Mouse (Mus musculus): ENCODE measurements around the gene Dnajc16.
A peak's percentile ranks its signal among the peaks of the same experiment; 100 is the strongest.

Dnajc16 gene

DNA sequence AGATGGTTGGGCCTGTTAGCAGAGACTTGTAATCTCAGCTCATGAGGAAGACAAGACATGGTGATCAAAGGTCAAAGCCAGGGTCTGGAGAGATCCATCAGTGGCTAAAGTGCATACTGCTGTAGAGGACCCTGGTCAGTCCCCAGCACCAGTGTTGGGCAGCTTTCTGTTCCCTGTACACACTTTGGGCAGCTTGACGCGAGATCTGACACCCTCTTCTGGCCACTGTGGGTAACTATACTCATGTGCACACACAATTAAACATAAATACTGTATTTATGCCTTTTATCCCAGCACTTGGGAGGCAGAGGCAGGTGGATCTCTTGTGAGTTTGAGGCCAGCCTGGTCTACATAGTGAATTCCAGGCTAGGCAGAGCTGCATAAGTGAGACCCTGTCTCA lies 20.2 kb upstream of the Dnajc16 start:
- Histone ChIP-seq H3K4me3 (replicated peaks; ENCODE audit: low read length) (no peak overlapping the region), H3K9me3 (ENCODE audit: low read length) (no peaks in the 10 kb centered on the region), H3K4me1 (replicated peaks; ENCODE audit: low read depth, low read length) (no peaks in the 10 kb centered on the region), H3K27me3 (ENCODE audit: insufficient read depth, low read length) (no peaks in the 10 kb centered on the region), H3K36me3 (ENCODE audit: insufficient read depth, low read length) (peaks cover 98% of the 10 kb centered on the region)
- TF ChIP-seq POU5F1 (IDR thresholded peaks at IDR 0.05; ENCODE audit: borderline replicate concordance, low read length) (no peak), CTCF (conservative IDR thresholded peaks at IDR 0.05; ENCODE audit: low read length) (peak; percentile 18), NANOG (IDR thresholded peaks at IDR 0.05; ENCODE audit: borderline replicate concordance, low read length) (no peak)

DNA sequence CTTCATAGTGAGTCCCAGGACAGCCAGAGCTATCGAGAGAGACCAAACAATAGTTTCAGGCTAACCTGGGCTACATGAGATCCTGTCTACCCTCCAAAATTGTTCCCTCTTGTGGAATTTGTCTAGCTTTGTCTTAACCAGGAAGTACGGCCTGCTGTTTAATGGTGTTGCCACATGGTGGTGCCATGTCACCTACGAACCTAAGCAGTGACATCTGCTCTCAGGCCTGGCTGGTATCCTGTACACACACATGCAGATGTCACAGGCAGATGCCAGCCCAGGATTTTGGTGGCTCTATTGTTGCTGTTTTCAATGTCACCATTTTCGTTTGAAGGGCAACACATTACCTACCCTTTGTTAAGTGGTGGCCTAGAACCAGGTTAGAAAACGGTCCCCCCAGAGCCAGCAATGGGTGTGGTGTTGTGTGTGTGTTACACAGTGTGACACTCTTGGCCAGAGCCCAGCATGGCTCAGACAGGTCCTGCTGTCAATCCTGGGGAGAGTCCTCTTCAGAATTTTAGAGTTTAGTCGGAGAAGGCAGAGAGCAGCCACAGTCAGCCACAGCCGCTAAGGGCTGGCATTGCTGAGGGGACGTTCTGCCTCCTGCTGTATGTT lies 19.2 kb upstream of the Dnajc16 start:
- Histone ChIP-seq H3K27me3 (ENCODE audit: insufficient read depth, low read length) (no peaks in the 10 kb centered on the region), H3K9me3 (ENCODE audit: low read length) (no peaks in the 10 kb centered on the region), H3K4me1 (replicated peaks; ENCODE audit: low read depth, low read length) (no peaks in the 10 kb centered on the region), H3K4me3 (replicated peaks; ENCODE audit: low read length) (no peak overlapping the region), H3K36me3 (ENCODE audit: insufficient read depth, low read length) (peaks cover 99% of the 10 kb centered on the region)
- TF ChIP-seq POU5F1 (IDR thresholded peaks at IDR 0.05; ENCODE audit: borderline replicate concordance, low read length) (no peak), CTCF (conservative IDR thresholded peaks at IDR 0.05; ENCODE audit: low read length) (peak; percentile 40)

DNA sequence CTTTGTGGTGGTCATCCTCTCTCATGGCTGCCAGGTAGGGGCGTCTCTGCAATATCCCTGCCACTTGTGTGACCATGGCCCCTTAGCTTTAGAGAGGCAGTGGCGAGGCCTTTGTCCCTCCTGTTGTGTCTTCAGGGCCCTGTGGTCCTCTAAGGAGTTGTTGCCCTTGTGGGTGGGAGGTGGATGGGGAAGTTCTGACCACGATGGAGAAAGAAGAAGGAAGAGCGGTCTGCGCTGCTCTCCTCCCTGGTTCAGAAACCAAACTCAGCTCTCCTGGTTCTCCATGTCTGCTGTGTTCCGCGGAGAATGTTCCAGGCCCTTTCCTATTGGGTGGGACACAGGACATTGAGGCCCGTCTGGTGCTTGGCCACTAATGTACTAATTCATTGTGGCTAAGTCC lies 15.2 kb upstream of the Dnajc16 start:
- TF ChIP-seq NANOG (IDR thresholded peaks at IDR 0.05; ENCODE audit: borderline replicate concordance, low read length) (no peak), POU5F1 (IDR thresholded peaks at IDR 0.05; ENCODE audit: borderline replicate concordance, low read length) (no peak), CTCF (conservative IDR thresholded peaks at IDR 0.05; ENCODE audit: low read length) (no peak)
- no peak overlapping the region for H3K4me3 ChIP-seq (replicated peaks; ENCODE audit: low read length)
- H3K36me3 ChIP-seq (ENCODE audit: insufficient read depth, low read length): peaks cover 79% of the 10 kb centered on the region
- peaks cover 20% of the 10 kb centered on the region for H3K9me3 ChIP-seq (ENCODE audit: low read length)
- no peaks in the 10 kb centered on the region for H3K4me1 ChIP-seq (replicated peaks; ENCODE audit: low read depth, low read length)
- no peaks in the 10 kb centered on the region for H3K27me3 ChIP-seq (ENCODE audit: insufficient read depth, low read length)

DNA sequence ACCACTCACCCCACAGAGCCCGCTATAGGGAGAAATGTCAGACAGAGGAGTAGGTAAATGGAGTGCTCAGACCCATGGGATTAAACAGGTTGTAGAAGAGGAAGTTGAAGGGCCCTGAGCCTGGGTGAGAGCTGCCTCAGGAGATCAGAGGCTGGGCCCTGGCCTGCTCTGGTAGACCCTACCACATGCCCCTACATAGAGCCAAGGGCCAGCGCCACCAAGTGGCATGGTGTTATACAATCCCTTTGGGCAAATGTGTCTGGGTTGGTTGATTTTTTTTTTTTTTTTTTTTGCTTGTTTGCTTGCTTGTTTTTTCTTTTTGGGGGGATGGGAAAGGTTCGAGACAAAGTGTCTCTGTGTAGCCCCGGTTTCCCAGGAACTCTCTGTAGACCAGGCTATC lies 13.4 kb upstream of the Dnajc16 start:
- H3K4me3 ChIP-seq (replicated peaks; ENCODE audit: low read length): no peak overlapping the region
- H3K4me1 ChIP-seq (replicated peaks; ENCODE audit: low read depth, low read length): no peaks in the 10 kb centered on the region
- H3K9me3 ChIP-seq (ENCODE audit: low read length): peaks cover 20% of the 10 kb centered on the region
- peaks cover 61% of the 10 kb centered on the region for H3K36me3 ChIP-seq (ENCODE audit: insufficient read depth, low read length)
- TF ChIP-seq CTCF (conservative IDR thresholded peaks at IDR 0.05; ENCODE audit: low read length): no peak
- TF ChIP-seq POU5F1 (IDR thresholded peaks at IDR 0.05; ENCODE audit: borderline replicate concordance, low read length): no peak
- no peak for TF ChIP-seq NANOG (IDR thresholded peaks at IDR 0.05; ENCODE audit: borderline replicate concordance, low read length)
- H3K27me3 ChIP-seq (ENCODE audit: insufficient read depth, low read length): no peaks in the 10 kb centered on the region

DNA sequence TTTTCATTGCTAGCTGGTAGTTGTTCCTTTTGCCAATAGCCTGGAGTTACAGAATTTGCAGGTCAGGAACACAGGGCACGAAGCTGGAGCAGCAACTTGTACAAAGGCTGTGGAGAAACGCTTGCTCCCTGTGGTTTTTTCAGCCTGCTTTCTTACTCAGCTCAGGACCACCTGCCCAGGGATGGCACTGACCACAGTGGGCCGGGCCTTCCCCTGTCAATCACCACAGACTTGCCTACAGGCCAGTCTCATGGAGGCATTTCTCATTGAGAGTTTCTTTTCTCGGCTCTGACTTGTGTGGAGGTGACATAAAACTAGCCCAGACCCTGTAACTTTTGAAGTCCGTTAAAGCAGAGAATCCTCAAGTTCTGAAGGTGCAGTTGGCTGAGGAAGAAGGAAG lies 6.8 kb upstream of the Dnajc16 start:
- H3K9me3 ChIP-seq (ENCODE audit: low read length): peaks cover 22% of the 10 kb centered on the region
- no peaks in the 10 kb centered on the region for H3K27me3 ChIP-seq (ENCODE audit: insufficient read depth, low read length)
- peaks cover 19% of the 10 kb centered on the region for H3K4me1 ChIP-seq (replicated peaks; ENCODE audit: low read depth, low read length)
- no peak overlapping the region for H3K4me3 ChIP-seq (replicated peaks; ENCODE audit: low read length)
- peaks cover 20% of the 10 kb centered on the region for H3K36me3 ChIP-seq (ENCODE audit: insufficient read depth, low read length)
- no peak for TF ChIP-seq CTCF (conservative IDR thresholded peaks at IDR 0.05; ENCODE audit: low read length)
- no peak for TF ChIP-seq NANOG (IDR thresholded peaks at IDR 0.05; ENCODE audit: borderline replicate concordance, low read length)
- TF ChIP-seq POU5F1 (IDR thresholded peaks at IDR 0.05; ENCODE audit: borderline replicate concordance, low read length): no peak

DNA sequence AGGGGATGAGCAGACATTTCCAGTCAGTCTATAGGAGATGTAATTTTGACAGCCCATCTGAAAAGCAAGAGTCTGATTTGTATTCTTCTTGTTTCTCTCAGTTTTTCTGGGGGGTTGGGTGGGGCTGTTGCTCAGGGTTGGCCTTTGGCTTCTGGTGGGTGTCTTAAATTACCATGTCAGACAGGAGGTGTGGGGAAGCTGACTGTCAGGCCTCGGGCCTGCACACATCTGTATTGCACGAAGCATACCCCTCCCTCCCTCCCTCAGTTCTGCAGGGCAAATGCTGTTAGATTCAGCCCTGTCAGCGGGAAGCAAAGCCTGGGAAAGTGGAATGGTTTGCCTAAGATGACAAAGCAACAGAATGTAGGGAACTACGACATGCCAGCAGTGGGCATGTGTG lies 6.2 kb upstream of the Dnajc16 start:
- H3K36me3 ChIP-seq (ENCODE audit: insufficient read depth, low read length): peaks cover 20% of the 10 kb centered on the region
- peaks cover 17% of the 10 kb centered on the region for H3K9me3 ChIP-seq (ENCODE audit: low read length)
- TF ChIP-seq CTCF (conservative IDR thresholded peaks at IDR 0.05; ENCODE audit: low read length) (no peak), NANOG (IDR thresholded peaks at IDR 0.05; ENCODE audit: borderline replicate concordance, low read length) (no peak), POU5F1 (IDR thresholded peaks at IDR 0.05; ENCODE audit: borderline replicate concordance, low read length) (no peak)
- no peaks in the 10 kb centered on the region for H3K27me3 ChIP-seq (ENCODE audit: insufficient read depth, low read length)
- peaks cover 25% of the 10 kb centered on the region for H3K4me1 ChIP-seq (replicated peaks; ENCODE audit: low read depth, low read length)
- H3K4me3 ChIP-seq (replicated peaks; ENCODE audit: low read length): no peak overlapping the region

DNA sequence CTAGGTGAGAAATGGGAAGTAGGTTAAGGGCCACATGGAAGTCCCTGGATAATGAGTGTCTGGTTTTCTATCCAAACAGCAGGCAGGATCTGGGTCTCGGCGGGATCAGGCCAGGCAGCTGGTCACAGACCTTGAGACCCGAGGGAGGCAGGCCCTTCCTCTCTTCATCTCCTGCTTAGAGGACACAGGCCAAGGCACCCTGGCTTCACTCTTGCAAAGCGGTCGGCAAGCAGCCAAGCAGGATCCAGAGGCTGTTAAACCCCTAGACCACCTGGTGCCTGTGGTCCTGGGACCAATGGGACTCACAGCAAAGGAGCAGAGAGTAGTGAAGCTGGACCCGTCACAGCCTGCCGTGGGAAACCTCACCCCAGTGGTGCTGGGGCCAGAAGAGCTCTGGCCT lies 5.6 kb upstream of the Dnajc16 start:
- Histone ChIP-seq H3K36me3 (ENCODE audit: insufficient read depth, low read length) (peaks cover 20% of the 10 kb centered on the region), H3K9me3 (ENCODE audit: low read length) (peaks cover 17% of the 10 kb centered on the region), H3K4me1 (replicated peaks; ENCODE audit: low read depth, low read length) (peaks cover 31% of the 10 kb centered on the region), H3K4me3 (replicated peaks; ENCODE audit: low read length) (no peak overlapping the region), H3K27me3 (ENCODE audit: insufficient read depth, low read length) (no peaks in the 10 kb centered on the region)
- TF ChIP-seq CTCF (conservative IDR thresholded peaks at IDR 0.05; ENCODE audit: low read length) (no peak), POU5F1 (IDR thresholded peaks at IDR 0.05; ENCODE audit: borderline replicate concordance, low read length) (no peak), NANOG (IDR thresholded peaks at IDR 0.05; ENCODE audit: borderline replicate concordance, low read length) (no peak)

DNA sequence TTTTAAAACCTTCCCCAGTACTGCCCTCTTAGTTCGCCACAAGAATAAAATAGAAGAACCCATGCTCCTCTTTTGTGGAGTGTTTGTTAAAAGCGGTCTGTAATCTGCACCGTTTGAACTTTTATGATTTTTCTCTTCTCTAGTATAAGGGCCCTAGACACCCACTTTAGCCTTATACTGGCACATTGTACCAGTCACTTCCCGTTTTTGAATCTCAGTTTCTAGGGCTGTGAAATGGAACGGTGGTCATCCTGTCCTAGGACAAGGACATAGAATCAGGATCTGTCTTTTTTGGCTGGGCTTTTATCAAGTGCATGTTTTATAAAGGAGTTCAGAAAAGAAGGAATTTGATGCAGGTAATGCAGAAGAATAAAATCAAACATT lies 3.4 kb upstream of the Dnajc16 start:
- H3K4me1 ChIP-seq (replicated peaks; ENCODE audit: low read depth, low read length): peaks cover 42% of the 10 kb centered on the region
- peaks cover 20% of the 10 kb centered on the region for H3K36me3 ChIP-seq (ENCODE audit: insufficient read depth, low read length)
- TF ChIP-seq POU5F1 (IDR thresholded peaks at IDR 0.05; ENCODE audit: borderline replicate concordance, low read length) (no peak), NANOG (IDR thresholded peaks at IDR 0.05; ENCODE audit: borderline replicate concordance, low read length) (no peak), CTCF (conservative IDR thresholded peaks at IDR 0.05; ENCODE audit: low read length) (no peak)
- peaks cover 17% of the 10 kb centered on the region for H3K9me3 ChIP-seq (ENCODE audit: low read length)
- no peaks in the 10 kb centered on the region for H3K27me3 ChIP-seq (ENCODE audit: insufficient read depth, low read length)
- peak overlapping the region; percentile 91 for H3K4me3 ChIP-seq (replicated peaks; ENCODE audit: low read length)

Measured in E14TG2a.4 (cell line).